Mouse (Mus musculus): ENCODE measurements around the gene Mtmr3.

GRCm38 (mm10) chr11:4452467-4453184, 142.0 kb downstream of the Mtmr3 start:
- TF ChIP-seq MYC (IDR thresholded peaks at IDR 0.05; ENCODE audit: low read depth, low read length) (no peak), POLR2A (IDR thresholded peaks at IDR 0.05; ENCODE audit: low read depth, low read length) (no peak), E2F4 (IDR thresholded peaks at IDR 0.05; ENCODE audit: insufficient replicate concordance, low read depth, low read length) (no peak), JUN (IDR thresholded peaks at IDR 0.05; ENCODE audit: insufficient read depth, low read depth, low read length) (no peak), CTCF (conservative IDR thresholded peaks at IDR 0.05 in 1 of 2, IDR thresholded peaks at IDR 0.05 in 1 of 2; ENCODE audit: low read depth in 2 of 2, low read length in 2 of 2) (no peak), CHD2 (IDR thresholded peaks at IDR 0.05; ENCODE audit: low read length) (no peak), USF2 (conservative IDR thresholded peaks at IDR 0.05; ENCODE audit: low read depth, low read length) (no peak), BHLHE40 (IDR thresholded peaks at IDR 0.05; ENCODE audit: low read depth, low read length) (no peak), NELFE (IDR thresholded peaks at IDR 0.05; ENCODE audit: low read depth, low read length) (no peak), CHD1 (IDR thresholded peaks at IDR 0.05; ENCODE audit: low read depth, low read length) (no peak), HCFC1 (IDR thresholded peaks at IDR 0.05; ENCODE audit: low read depth, low read length) (no peak), TBP (conservative IDR thresholded peaks at IDR 0.05; ENCODE audit: low read depth, low read length) (no peak)

All from CH12.LX (cell line).